8 mouse cellular contexts compared by ENCODE assay signal in the genomic region with DNA sequence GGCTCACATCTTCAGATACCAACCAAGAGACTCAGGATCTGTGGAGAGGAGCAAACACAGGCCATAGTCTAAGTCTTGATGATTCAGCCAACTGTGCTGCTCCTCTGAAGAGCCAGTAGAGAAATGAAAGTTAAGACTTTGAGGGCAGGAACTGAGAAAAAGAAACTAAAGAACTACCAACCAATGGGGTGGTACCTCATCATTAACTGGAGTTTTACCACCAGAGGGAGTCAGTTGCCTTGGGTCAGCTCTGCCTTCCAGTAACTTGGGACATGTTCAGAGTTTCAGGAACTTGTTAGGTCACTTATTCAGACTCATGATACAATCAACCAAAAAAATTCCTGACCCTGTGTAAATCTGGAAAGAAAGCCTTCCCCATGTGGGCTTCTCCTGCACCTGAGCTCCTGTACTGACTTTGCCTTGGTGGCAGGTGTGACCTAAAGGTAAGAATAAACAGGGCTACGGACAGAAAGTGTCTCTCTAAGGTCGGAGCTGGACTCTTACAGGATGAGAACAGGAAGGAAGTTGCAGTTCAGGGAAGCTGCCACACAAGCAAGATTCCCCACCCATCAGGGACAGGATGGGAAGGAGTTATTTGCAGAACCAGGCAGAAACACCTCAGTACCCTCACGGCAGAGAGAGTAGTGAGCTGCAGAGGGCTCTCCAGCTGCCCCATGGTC. TPM values are rescaled to one million over a fixed set of nuclear protein-coding genes. Genes with fewer than 3 reads are reported as not detected.
A peak's percentile ranks its signal among the peaks of the same experiment; 100 is the strongest.
DNase-seq lines count a peak whose midpoint lies in the region; ATAC-seq lines count a peak whose summit lies in the region.

A gene (minus strand): TSS at position 129 of the 680 bp plus-strand sequence.

- no peaks in the 10 kb centered on the region for H3K4me1 ChIP-seq in intestine, embryonic 16.5 days (ENCODE audit: control insufficient read depth, insufficient read depth, low read length)
- H3K4me1 ChIP-seq in hindbrain, embryonic 16.5 days (ENCODE audit: control insufficient read depth, insufficient read depth, low read depth, low read length): no peaks in the 10 kb centered on the region
- no peaks in the 10 kb centered on the region for H3K4me1 ChIP-seq in midbrain, embryonic 14.5 days (ENCODE audit: control insufficient read depth, insufficient read depth, low read length)

- no peak within 1 kb of the TSS for H3K4me2 ChIP-seq in intestine, embryonic 16.5 days (ENCODE audit: low read depth, low read length)
- H3K4me2 ChIP-seq in hindbrain, embryonic 16.5 days (ENCODE audit: low read length): no peak within 1 kb of the TSS
- H3K4me2 ChIP-seq in midbrain, embryonic 14.5 days (ENCODE audit: low read length): no peak within 1 kb of the TSS

- H3K27ac ChIP-seq in intestine, embryonic 16.5 days (ENCODE audit: low read length): no peak within 1 kb of the TSS
- H3K27ac ChIP-seq in hindbrain, embryonic 16.5 days (ENCODE audit: low read depth, low read length): no peak within 1 kb of the TSS
- H3K27ac ChIP-seq in midbrain, embryonic 14.5 days (replicated peaks; ENCODE audit: low read depth, low read length): no peak within 1 kb of the TSS

- no peak within 1 kb of the TSS for H3K9ac ChIP-seq in intestine, embryonic 16.5 days (ENCODE audit: low read depth, low read length)
- H3K9ac ChIP-seq in hindbrain, embryonic 16.5 days (ENCODE audit: low read depth, low read length): no peak within 1 kb of the TSS
- no peak within 1 kb of the TSS for H3K9ac ChIP-seq in midbrain, embryonic 14.5 days (replicated peaks; ENCODE audit: low read length)

- H3K4me3 ChIP-seq in intestine, embryonic 16.5 days (ENCODE audit: low read length): no peak within 1 kb of the TSS
- H3K4me3 ChIP-seq in hindbrain, embryonic 16.5 days (ENCODE audit: low read length): no peak within 1 kb of the TSS
- H3K4me3 ChIP-seq in midbrain, embryonic 14.5 days (replicated peaks; ENCODE audit: low read depth, low read length): no peak within 1 kb of the TSS

- WGBS in intestine, embryonic 16.5 days: 63% methylated on average over 3 of the region's 3 CpGs
- WGBS in hindbrain, embryonic 16.5 days: 79% methylated on average over 3 of the region's 3 CpGs
- WGBS in midbrain, embryonic 14.5 days: 87% methylated on average over 3 of the region's 3 CpGs

- H3K27me3 ChIP-seq in intestine, embryonic 16.5 days (replicated peaks; ENCODE audit: control insufficient read depth, insufficient read depth, low read length): no peaks in the 10 kb centered on the region
- H3K27me3 ChIP-seq in hindbrain, embryonic 16.5 days (replicated peaks; ENCODE audit: control insufficient read depth, insufficient read depth, low read length): no peaks in the 10 kb centered on the region
- H3K27me3 ChIP-seq in midbrain, embryonic 14.5 days (ENCODE audit: control insufficient read depth, insufficient read depth, low read length): no peaks in the 10 kb centered on the region

- H3K36me3 ChIP-seq in intestine, embryonic 16.5 days (ENCODE audit: control insufficient read depth, insufficient read depth, low read length): no peaks in the 10 kb centered on the region
- no peaks in the 10 kb centered on the region for H3K36me3 ChIP-seq in hindbrain, embryonic 16.5 days (ENCODE audit: control insufficient read depth, insufficient read depth, low read length)
- no peaks in the 10 kb centered on the region for H3K36me3 ChIP-seq in midbrain, embryonic 14.5 days (ENCODE audit: control insufficient read depth, insufficient read depth, low read length)

- DNase-seq in layer of hippocampus, adult 9-10 months (ENCODE audit: low spot score): peak; percentile 12
- no peak for DNase-seq in layer of hippocampus, adult 8-10 months (ENCODE audit: low spot score in 2 of 2)
- DNase-seq in T-cell, adult 2 months (ENCODE audit: low spot score): peak; percentile 66
- DNase-seq in lung, postnatal 36 days: peak; percentile 62
- DNase-seq in cerebellum, adult 8-10 months: no peak
- no peak for DNase-seq in midbrain, embryonic 14.5 days

- no peaks in the 10 kb centered on the region for H3K9me3 ChIP-seq in intestine, embryonic 16.5 days (ENCODE audit: control insufficient read depth, low read length)
- H3K9me3 ChIP-seq in hindbrain, embryonic 16.5 days (ENCODE audit: control insufficient read depth, low read length): no peaks in the 10 kb centered on the region
- H3K9me3 ChIP-seq in midbrain, embryonic 14.5 days (ENCODE audit: control insufficient read depth, low read length): no peaks in the 10 kb centered on the region

- peak; percentile 79 for ATAC-seq in intestine, embryonic 16.5 days
- ATAC-seq in hindbrain, embryonic 16.5 days: no peak
- no peak for ATAC-seq in midbrain, embryonic 14.5 days (ENCODE audit: low FRiP score, low TSS enrichment)

RNA-seq across cellular contexts. Expression of the gene that starts here (rescaled TPM):
- total RNA-seq in layer of hippocampus, adult 8-10 months (2022): 1 to 10 TPM in 2 of 4 experiments, under 1 TPM in 2; 0.51 to 6.2 (median 3.0) TPM
- polyA plus RNA-seq in intestine, embryonic 16.5 days (2015; fragmentation: Nextera tagmentation; extraction: Ambion mirVana): 1.2 TPM in 2 replicates
- polyA plus RNA-seq in hindbrain, embryonic 16.5 days (2015; fragmentation: Nextera tagmentation; extraction: Ambion mirVana): 0.48 and 0.61 TPM in 2 replicates
- polyA plus RNA-seq in midbrain, embryonic 14.5 days (2014; fragmentation: Nextera tagmentation; extraction: Ambion mirVana): 0.18 and 2.0 TPM in 2 replicates

Comparison
In these comparisons a context has a peak if more than half of its experiments do, and no peak if none do; other contexts are left out.
1. DNase-seq: peak in layer of hippocampus, adult 9-10 months (single experiment), T-cell, adult 2 months (single experiment) and lung, postnatal 36 days (single experiment); none in layer of hippocampus, adult 8-10 months (0 of 2), cerebellum, adult 8-10 months (single experiment) and midbrain, embryonic 14.5 days (single experiment).